8 mouse cellular contexts compared by ENCODE assay signal in the genomic region with DNA sequence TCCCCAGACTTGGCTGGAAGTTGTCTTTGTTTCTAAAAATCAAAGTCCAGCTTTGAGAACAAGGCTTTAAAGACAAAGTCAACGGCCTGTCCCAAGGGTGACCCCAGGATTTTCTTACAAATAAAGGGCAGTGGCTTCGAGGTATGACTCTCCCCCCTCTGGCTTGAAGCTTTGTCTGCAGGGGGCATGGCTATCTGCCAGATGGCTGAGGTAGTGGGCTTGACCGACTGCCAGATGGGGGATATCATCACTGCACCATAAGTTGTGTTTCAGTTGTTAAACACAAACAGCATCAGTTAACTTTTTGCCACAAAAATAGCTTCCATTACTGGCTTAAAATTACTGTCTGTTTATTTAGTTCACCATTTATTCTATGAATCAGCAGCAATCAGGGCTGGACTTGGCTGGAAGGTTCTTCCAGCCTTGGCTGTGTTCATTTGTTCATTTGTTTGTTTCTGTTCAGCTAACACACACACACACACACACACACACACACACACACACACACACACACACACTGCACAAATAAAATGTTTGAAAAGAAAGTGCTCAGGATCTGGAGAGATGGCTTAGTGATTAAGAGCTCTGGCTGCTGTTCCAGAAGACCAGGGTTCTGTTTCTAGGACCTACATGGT. TPM values are rescaled to one million over a fixed set of nuclear protein-coding genes. Genes with fewer than 3 reads are reported as not detected.
DNase-seq lines count a peak whose midpoint lies in the region; ATAC-seq lines count a peak whose summit lies in the region.

No protein-coding gene starts in this region.

- 4% methylated on average over 3 of the region's 3 CpGs for WGBS in neural tube, embryonic 15.5 days
- WGBS in hindbrain, embryonic 12.5 days = under 1% methylated on average over 3 of the region's 3 CpGs
- 21% methylated on average over 3 of the region's 3 CpGs for WGBS in kidney, embryonic 14.5 days

- no peaks in the 10 kb centered on the region for H3K36me3 ChIP-seq in neural tube, embryonic 15.5 days
- H3K36me3 ChIP-seq in hindbrain, embryonic 12.5 days = no peaks in the 10 kb centered on the region
- H3K36me3 ChIP-seq in kidney, embryonic 14.5 days (ENCODE audit: control insufficient read depth, insufficient read depth, low read length) = no peaks in the 10 kb centered on the region

- H3K27ac ChIP-seq in neural tube, embryonic 15.5 days (replicated peaks) = no peak overlapping the region
- peak overlapping the region; percentile 57; the same call in 1 of the 2 replicates for H3K27ac ChIP-seq in hindbrain, embryonic 12.5 days
- H3K27ac ChIP-seq in kidney, embryonic 14.5 days (ENCODE audit: low read depth, low read length) = no peak overlapping the region

- no peak overlapping the region for H3K4me2 ChIP-seq in neural tube, embryonic 15.5 days
- no peak overlapping the region for H3K4me2 ChIP-seq in hindbrain, embryonic 12.5 days (replicated peaks)
- H3K4me2 ChIP-seq in kidney, embryonic 14.5 days (replicated peaks; ENCODE audit: low read depth, low read length) = no peak overlapping the region

- peaks cover 16% of the 10 kb centered on the region for H3K4me1 ChIP-seq in neural tube, embryonic 15.5 days
- H3K4me1 ChIP-seq in hindbrain, embryonic 12.5 days = peaks cover 30% of the 10 kb centered on the region
- H3K4me1 ChIP-seq in kidney, embryonic 14.5 days (ENCODE audit: control insufficient read depth, insufficient read depth, low read length) = no peaks in the 10 kb centered on the region

- H3K9me3 ChIP-seq in neural tube, embryonic 15.5 days (replicated peaks) = no peaks in the 10 kb centered on the region
- no peaks in the 10 kb centered on the region for H3K9me3 ChIP-seq in hindbrain, embryonic 12.5 days (replicated peaks)
- no peaks in the 10 kb centered on the region for H3K9me3 ChIP-seq in kidney, embryonic 14.5 days (ENCODE audit: control insufficient read depth, low read length)

- no peak overlapping the region for H3K9ac ChIP-seq in neural tube, embryonic 15.5 days (replicated peaks)
- H3K9ac ChIP-seq in hindbrain, embryonic 12.5 days = no peak overlapping the region
- no peak overlapping the region for H3K9ac ChIP-seq in kidney, embryonic 14.5 days (ENCODE audit: low read depth, low read length)

- H3K4me3 ChIP-seq in neural tube, embryonic 15.5 days (replicated peaks) = no peak overlapping the region
- no peak overlapping the region for H3K4me3 ChIP-seq in hindbrain, embryonic 12.5 days
- H3K4me3 ChIP-seq in kidney, embryonic 14.5 days (ENCODE audit: low read length) = no peak overlapping the region

- no peaks in the 10 kb centered on the region for H3K27me3 ChIP-seq in neural tube, embryonic 15.5 days (replicated peaks)
- no peaks in the 10 kb centered on the region for H3K27me3 ChIP-seq in hindbrain, embryonic 12.5 days
- no peaks in the 10 kb centered on the region for H3K27me3 ChIP-seq in kidney, embryonic 14.5 days (ENCODE audit: control insufficient read depth, insufficient read depth, low read length)

- ATAC-seq in neural tube, embryonic 15.5 days (ENCODE audit: low FRiP score) = no peak
- ATAC-seq in hindbrain, embryonic 12.5 days (ENCODE audit: low FRiP score) = 0 out of 2 replicates have a peak, but pooled peaks have one; percentile 53
- no peak for ATAC-seq in kidney, embryonic 14.5 days (ENCODE audit: low FRiP score, low TSS enrichment)

- peak; percentile 28 to 53 for DNase-seq in cerebellum, postnatal 25 days
- no peak for DNase-seq in cerebellum, adult 9-10 months
- peak; percentile 25 for DNase-seq in neural tube, embryonic 10.5 days (ENCODE audit: extremely low spot score, low spot score)
- peak; percentile 20 for DNase-seq in retina, embryonic 14.5 days (ENCODE audit: low spot score)
- no peak for DNase-seq in gastrocnemius, postnatal 10 days

RNA-seq across cellular contexts. Expression of a gene that starts 33.1 kb away (rescaled TPM):
- polyA plus RNA-seq in neural tube, embryonic 15.5 days (2015; fragmentation: Nextera tagmentation; extraction: Ambion mirVana) = 65.8 and 71.6 TPM in 2 replicates
- 99.2 and 108 TPM in 2 replicates for polyA plus RNA-seq in hindbrain, embryonic 12.5 days (2016; fragmentation: Nextera tagmentation; extraction: Ambion mirVana)
- 144 and 171 TPM in 2 replicates for polyA plus RNA-seq in kidney, embryonic 14.5 days (2014; fragmentation: Nextera tagmentation; extraction: Ambion mirVana)
- total RNA-seq in gastrocnemius, postnatal 10 days (2021) = 10 to 100 TPM; 25.3 to 27.2 TPM

RNA-seq across cellular contexts. Expression of a gene that starts 33.6 kb away (rescaled TPM):
- 3.5 and 4.4 TPM in 2 replicates for polyA plus RNA-seq in neural tube, embryonic 15.5 days (2015; fragmentation: Nextera tagmentation; extraction: Ambion mirVana)
- polyA plus RNA-seq in hindbrain, embryonic 12.5 days (2016; fragmentation: Nextera tagmentation; extraction: Ambion mirVana) = 4.6 and 4.9 TPM in 2 replicates
- 3.0 and 4.2 TPM in 2 replicates for polyA plus RNA-seq in kidney, embryonic 14.5 days (2014; fragmentation: Nextera tagmentation; extraction: Ambion mirVana)
- under 1 TPM; 0.59 to 0.63 TPM for total RNA-seq in gastrocnemius, postnatal 10 days (2021)

Comparison
In these comparisons a context has a peak if more than half of its experiments do, and no peak if none do; other contexts are left out.
1. DNase-seq: peak in cerebellum, postnatal 25 days (2 of 2), neural tube, embryonic 10.5 days (single experiment) and retina, embryonic 14.5 days (single experiment); none in cerebellum, adult 9-10 months (single experiment) and gastrocnemius, postnatal 10 days (single experiment).